Mouse (Mus musculus): ENCODE data around the gene Sptb. TPM values are rescaled to one million over a fixed set of nuclear protein-coding genes. Genes with fewer than 3 reads are reported as not detected.
A peak's percentile ranks its signal among the peaks of the same experiment; 100 is the strongest.

Gene Sptb
- polyA plus RNA-seq, 1 experiment from 2014 or later: 5.9 TPM

- Histone ChIP-seq H3K27ac (ENCODE audit: low read depth, low read length) (no peak overlapping the region), H3K4me1 (replicated peaks; ENCODE audit: control insufficient read depth, insufficient read depth, low read length) (no peaks in the 10 kb centered on the region), H3K4me2 (ENCODE audit: low read depth, low read length, severe bottlenecking) (no peak overlapping the region), H3K4me3 (ENCODE audit: low read depth, low read length) (no peak overlapping the region), H3K9me3 (ENCODE audit: control insufficient read depth, low read length) (no peaks in the 10 kb centered on the region), H3K27me3 (ENCODE audit: control insufficient read depth, insufficient read depth, low read length) (no peaks in the 10 kb centered on the region), H3K36me3 (ENCODE audit: control insufficient read depth, insufficient read depth, low read length) (no peaks in the 10 kb centered on the region), H3K9ac (ENCODE audit: low read length) (no peak overlapping the region)
- 78% methylated on average over 3 of the region's 3 CpGs for WGBS
- DNase-seq (ENCODE audit: low spot score) (no peak), ATAC-seq (replicated peaks; ENCODE audit: low FRiP score) (no peak)
These were observed 155.4 kb downstream of the Sptb start for GRCm38 (mm10) chr12:76554871-76555386.

GRCm38 (mm10) chr12:76554392-76554791 is 156.0 kb downstream of the Sptb start:
- ATAC-seq (replicated peaks; ENCODE audit: low FRiP score) (no peak), DNase-seq (ENCODE audit: low spot score) (no peak)
- H3K9ac ChIP-seq (ENCODE audit: low read length): no peak overlapping the region
- no peak overlapping the region for H3K4me2 ChIP-seq (ENCODE audit: low read depth, low read length, severe bottlenecking)
- 87% methylated on average over 3 of the region's 3 CpGs for WGBS
- H3K4me1 ChIP-seq (replicated peaks; ENCODE audit: control insufficient read depth, insufficient read depth, low read length): no peaks in the 10 kb centered on the region
- no peaks in the 10 kb centered on the region for H3K9me3 ChIP-seq (ENCODE audit: control insufficient read depth, low read length)
- no peak overlapping the region for H3K4me3 ChIP-seq (ENCODE audit: low read depth, low read length)
- H3K36me3 ChIP-seq (ENCODE audit: control insufficient read depth, insufficient read depth, low read length): no peaks in the 10 kb centered on the region
- no peaks in the 10 kb centered on the region for H3K27me3 ChIP-seq (ENCODE audit: control insufficient read depth, insufficient read depth, low read length)
- no peak overlapping the region for H3K27ac ChIP-seq (ENCODE audit: low read depth, low read length)

- ATAC-seq (replicated peaks; ENCODE audit: low FRiP score) (no peak), DNase-seq (ENCODE audit: low spot score) (no peak)
- H3K4me3 ChIP-seq (ENCODE audit: low read depth, low read length): no peak overlapping the region
- H3K9ac ChIP-seq (ENCODE audit: low read length): no peak overlapping the region
- no peaks in the 10 kb centered on the region for H3K9me3 ChIP-seq (ENCODE audit: control insufficient read depth, low read length)
- no peaks in the 10 kb centered on the region for H3K27me3 ChIP-seq (ENCODE audit: control insufficient read depth, insufficient read depth, low read length)
- H3K4me2 ChIP-seq (ENCODE audit: low read depth, low read length, severe bottlenecking): no peak overlapping the region
- no peak overlapping the region for H3K27ac ChIP-seq (ENCODE audit: low read depth, low read length)
- 83% methylated on average over 7 of the region's 7 CpGs for WGBS
- no peaks in the 10 kb centered on the region for H3K36me3 ChIP-seq (ENCODE audit: control insufficient read depth, insufficient read depth, low read length)
- no peaks in the 10 kb centered on the region for H3K4me1 ChIP-seq (replicated peaks; ENCODE audit: control insufficient read depth, insufficient read depth, low read length)
These were observed 156.4 kb downstream of the Sptb start for GRCm38 (mm10) chr12:76553917-76554316.

- no peaks in the 10 kb centered on the region for H3K9me3 ChIP-seq (ENCODE audit: control insufficient read depth, low read length)
- H3K27ac ChIP-seq (ENCODE audit: low read depth, low read length): no peak overlapping the region
- H3K27me3 ChIP-seq (ENCODE audit: control insufficient read depth, insufficient read depth, low read length): peaks cover 2% of the 10 kb centered on the region
- H3K4me3 ChIP-seq (ENCODE audit: low read depth, low read length): no peak overlapping the region
- 91% methylated on average over 4 of the region's 4 CpGs for WGBS
- no peaks in the 10 kb centered on the region for H3K36me3 ChIP-seq (ENCODE audit: control insufficient read depth, insufficient read depth, low read length)
- peaks cover under 1% of the 10 kb centered on the region; the same call in 1 of the 2 replicates for H3K4me1 ChIP-seq (replicated peaks; ENCODE audit: control insufficient read depth, insufficient read depth, low read length)
- no peak for DNase-seq (ENCODE audit: low spot score)
- no peak overlapping the region for H3K4me2 ChIP-seq (ENCODE audit: low read depth, low read length, severe bottlenecking)
- ATAC-seq (replicated peaks; ENCODE audit: low FRiP score): no peak
- no peak overlapping the region for H3K9ac ChIP-seq (ENCODE audit: low read length)
These were observed 157.4 kb downstream of the Sptb start for GRCm38 (mm10) chr12:76552958-76553357.

- H3K9ac ChIP-seq (ENCODE audit: low read length): no peak overlapping the region
- peaks cover 4% of the 10 kb centered on the region for H3K27me3 ChIP-seq (ENCODE audit: control insufficient read depth, insufficient read depth, low read length)
- no peak overlapping the region for H3K4me3 ChIP-seq (ENCODE audit: low read depth, low read length)
- WGBS: 85% methylated on average over 8 of the region's 8 CpGs
- H3K9me3 ChIP-seq (ENCODE audit: control insufficient read depth, low read length): no peaks in the 10 kb centered on the region
- DNase-seq (ENCODE audit: low spot score) (no peak), ATAC-seq (replicated peaks; ENCODE audit: low FRiP score) (no peak)
- no peaks in the 10 kb centered on the region for H3K36me3 ChIP-seq (ENCODE audit: control insufficient read depth, insufficient read depth, low read length)
- H3K4me2 ChIP-seq (ENCODE audit: low read depth, low read length, severe bottlenecking): no peak overlapping the region
- no peak overlapping the region for H3K27ac ChIP-seq (ENCODE audit: low read depth, low read length)
- H3K4me1 ChIP-seq (replicated peaks; ENCODE audit: control insufficient read depth, insufficient read depth, low read length): peaks cover 6% of the 10 kb centered on the region; the same call in 1 of the 2 replicates
These were observed 158.0 kb downstream of the Sptb start for GRCm38 (mm10) chr12:76552321-76552720.

- Histone ChIP-seq H3K9me3 (ENCODE audit: control insufficient read depth, low read length) (no peaks in the 10 kb centered on the region), H3K9ac (ENCODE audit: low read length) (no peak overlapping the region), H3K27ac (ENCODE audit: low read depth, low read length) (no peak overlapping the region), H3K4me1 (replicated peaks; ENCODE audit: control insufficient read depth, insufficient read depth, low read length) (peaks cover 15% of the 10 kb centered on the region), H3K4me3 (ENCODE audit: low read depth, low read length) (no peak overlapping the region), H3K4me2 (ENCODE audit: low read depth, low read length, severe bottlenecking) (no peak overlapping the region), H3K27me3 (ENCODE audit: control insufficient read depth, insufficient read depth, low read length) (peaks cover 9% of the 10 kb centered on the region), H3K36me3 (ENCODE audit: control insufficient read depth, insufficient read depth, low read length) (no peaks in the 10 kb centered on the region)
- ATAC-seq (replicated peaks; ENCODE audit: low FRiP score) (no peak), DNase-seq (ENCODE audit: low spot score) (no peak)
- WGBS: 66% methylated on average over 3 of the region's 3 CpGs
These were observed 161.1 kb downstream of the Sptb start for GRCm38 (mm10) chr12:76549203-76549602.

GRCm38 (mm10) chr12:76548082-76548423 is 162.3 kb downstream of the Sptb start:
- no peak for ATAC-seq (replicated peaks; ENCODE audit: low FRiP score)
- Histone ChIP-seq H3K9me3 (ENCODE audit: control insufficient read depth, low read length) (no peaks in the 10 kb centered on the region), H3K4me3 (ENCODE audit: low read depth, low read length) (no peak overlapping the region), H3K27ac (ENCODE audit: low read depth, low read length) (no peak overlapping the region), H3K36me3 (ENCODE audit: control insufficient read depth, insufficient read depth, low read length) (no peaks in the 10 kb centered on the region), H3K4me2 (ENCODE audit: low read depth, low read length, severe bottlenecking) (no peak overlapping the region), H3K9ac (ENCODE audit: low read length) (no peak overlapping the region), H3K27me3 (ENCODE audit: control insufficient read depth, insufficient read depth, low read length) (peaks cover 9% of the 10 kb centered on the region), H3K4me1 (replicated peaks; ENCODE audit: control insufficient read depth, insufficient read depth, low read length) (peaks cover 15% of the 10 kb centered on the region)
- no peak for DNase-seq (ENCODE audit: low spot score)
- 19% methylated on average over 7 of the region's 7 CpGs for WGBS

- Histone ChIP-seq H3K4me2 (ENCODE audit: low read depth, low read length, severe bottlenecking) (peak overlapping the region; percentile 46; the same call in 1 of the 2 replicates), H3K9me3 (ENCODE audit: control insufficient read depth, low read length) (no peaks in the 10 kb centered on the region), H3K4me3 (ENCODE audit: low read depth, low read length) (no peak overlapping the region), H3K36me3 (ENCODE audit: control insufficient read depth, insufficient read depth, low read length) (no peaks in the 10 kb centered on the region), H3K27me3 (ENCODE audit: control insufficient read depth, insufficient read depth, low read length) (peaks cover 9% of the 10 kb centered on the region), H3K27ac (ENCODE audit: low read depth, low read length) (no peak overlapping the region), H3K4me1 (replicated peaks; ENCODE audit: control insufficient read depth, insufficient read depth, low read length) (peaks cover 15% of the 10 kb centered on the region), H3K9ac (ENCODE audit: low read length) (no peak overlapping the region; the same call in 1 of the 2 replicates)
- 12% methylated on average over 13 of the region's 13 CpGs for WGBS
- no peak for ATAC-seq (replicated peaks; ENCODE audit: low FRiP score)
- no peak for DNase-seq (ENCODE audit: low spot score)
These were observed 162.8 kb downstream of the Sptb start for GRCm38 (mm10) chr12:76547409-76548081.
